ENCODE assay signal across 14 mouse cellular contexts in the genomic region with DNA sequence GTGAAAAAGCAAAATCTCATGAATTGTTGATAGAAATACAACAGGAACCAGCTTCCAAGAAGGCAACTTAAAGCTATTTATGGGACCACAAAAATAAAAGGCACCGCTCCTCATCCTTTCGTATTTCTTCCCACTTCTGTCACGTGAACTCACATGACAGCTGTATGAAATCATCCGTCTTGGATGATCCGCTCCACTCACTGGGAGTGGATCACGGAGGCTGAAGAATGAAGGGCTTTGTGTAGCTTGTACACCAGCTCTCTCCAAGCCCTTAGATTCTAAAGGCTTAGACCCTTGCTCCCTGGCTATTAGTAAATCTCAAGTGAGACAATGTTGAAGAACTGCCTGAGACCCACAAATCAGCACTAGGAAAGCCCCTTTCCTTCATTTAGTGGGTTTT.
"Had no signal": no experiment of that assay in that cellular context is flagged by ENCODE, and none has a peak within 500 bp of the region (broad histone marks: within the 10 kb centered on the region; RNA-seq: fewer than 3 reads in every experiment).

No protein-coding gene starts in this region.

- H3K9me3 ChIP-seq: kidney, embryonic 15.5 days; limb, embryonic 10.5 days; liver, embryonic 15.5 days; midbrain, embryonic 10.5 days had no signal

- H3K27me3 ChIP-seq: kidney, embryonic 15.5 days; liver, embryonic 15.5 days had no signal

- H3K27ac ChIP-seq: kidney, embryonic 15.5 days; left cerebral cortex, adult 2 months; limb, embryonic 10.5 days; liver, embryonic 15.5 days; midbrain, embryonic 10.5 days; stomach, postnatal 0 days had no signal

- H3K4me3 ChIP-seq: kidney, embryonic 15.5 days; left cerebral cortex, adult 2 months; limb, embryonic 10.5 days; liver, embryonic 15.5 days; midbrain, embryonic 10.5 days; myocyte had no signal

- H3K4me1 ChIP-seq: kidney, embryonic 15.5 days; limb, embryonic 10.5 days; liver, embryonic 15.5 days; midbrain, embryonic 10.5 days had no signal

- H3K36me3 ChIP-seq: kidney, embryonic 15.5 days; limb, embryonic 10.5 days; liver, embryonic 15.5 days; midbrain, embryonic 10.5 days had no signal

- DNase-seq: kidney, postnatal 25 days; lung, embryonic 14.5 days; lung, postnatal 10 days; lung, postnatal 4 days; right cerebral cortex, adult 18-20 months; right cerebral cortex, postnatal 25 days had no signal

- H3K9ac ChIP-seq: kidney, embryonic 15.5 days; liver, embryonic 15.5 days; lung, embryonic 14.5 days had no signal

- H3K4me2 ChIP-seq: kidney, embryonic 15.5 days; liver, embryonic 11.5 days; liver, embryonic 15.5 days; lung, embryonic 14.5 days had no signal
